Mouse (Mus musculus): Measurements from ENCODE around the gene Trim66.

GRCm38 (mm10) chr7:109523741-109524441 lies 16.0 kb upstream of the Trim66 start:
- TF ChIP-seq CTCF (IDR thresholded peaks at IDR 0.05; ENCODE audit: insufficient read depth, low read length) (no peak), POLR2A (IDR thresholded peaks at IDR 0.05; ENCODE audit: borderline replicate concordance, extremely low read depth, low read depth, low read length) (peak; percentile 13; the same call in 1 of the 2 replicates)
